Mouse (Mus musculus) forebrain, embryonic 16.5 days (tissue): ENCODE data around the gene Trim2. TPM values are rescaled to one million over a fixed set of nuclear protein-coding genes. Genes with fewer than 3 reads are reported as not detected.
A peak's percentile ranks its signal among the peaks of the same experiment; 100 is the strongest.

ENCODE experiments used
- ATAC-seq: fragments of 200-750 bp; cut with Nextera tagmentation; 2 replicates; pipeline ENCODE4 v1.8.0; 2017; ENCODE audit warnings: mild to moderate bottlenecking, moderate library complexity
- H3K27ac ChIP-seq: fragments of 300-500 bp; sonication (generic); 2 replicates; pipeline ENCODE4 v1.5.1; 2014; ENCODE audit warnings: low read length, control low read depth
- H3K27me3 ChIP-seq: fragments of 300-500 bp; sonication (generic); replicated peaks from 2 replicates; pipeline ENCODE4 v1.6.1; 2014; ENCODE audit warnings: low read length; ENCODE audit not compliant: control insufficient read depth, insufficient read depth
- H3K36me3 ChIP-seq: fragments of 300-500 bp; sonication (generic); 2 replicates; pipeline ENCODE4 v1.6.1; 2014; ENCODE audit not compliant: control insufficient read depth, insufficient read depth
- H3K4me1 ChIP-seq: fragments of 300-500 bp; sonication (generic); replicated peaks from 2 replicates; pipeline ENCODE4 v1.6.1; 2014; ENCODE audit warnings: low read length; ENCODE audit not compliant: control insufficient read depth, insufficient read depth
- H3K4me2 ChIP-seq: fragments of 300-500 bp; sonication (generic); 2 replicates; pipeline ENCODE4 v1.6.1; 2014; ENCODE audit warnings: mild to moderate bottlenecking, low read length, control low read depth
- H3K4me3 ChIP-seq: fragments of 300-500 bp; sonication (generic); replicated peaks from 2 replicates; pipeline ENCODE4 v1.5.1; 2014; ENCODE audit warnings: mild to moderate bottlenecking, low read length, control low read depth
- H3K9ac ChIP-seq: fragments of 300-500 bp; sonication (generic); replicated peaks from 2 replicates; pipeline ENCODE4 v1.6.1; 2014; ENCODE audit warnings: low read depth, low read length, control low read depth
- H3K9me3 ChIP-seq: fragments of 300-500 bp; sonication (generic); 2 replicates; pipeline ENCODE4 v1.6.1; 2016; ENCODE audit warnings: low read length; ENCODE audit not compliant: control insufficient read depth
- WGBS: fragments of 180-500 bp; shearing (Covaris S2); extraction: QIAGEN DNeasy Blood & Tissue Kit; methylation state at CpG from one replicate; pipeline ENCODE4 v1.1.7; 2014; 5-methylcytosine and 5-hydroxymethylcytosine counted together
- polyA plus RNA-seq: library from polyadenylated mRNA; unstranded; fragments of >200 nt; fragmentation: Nextera tagmentation; extraction: Ambion mirVana; gene quantifications from 2 replicates; pipeline ENCODE4 v1.2.1, GENCODE M21; 2015

The Trim2 gene
- polyA plus RNA-seq, 1 experiment from 2014 or later: 195 TPM

DNA sequence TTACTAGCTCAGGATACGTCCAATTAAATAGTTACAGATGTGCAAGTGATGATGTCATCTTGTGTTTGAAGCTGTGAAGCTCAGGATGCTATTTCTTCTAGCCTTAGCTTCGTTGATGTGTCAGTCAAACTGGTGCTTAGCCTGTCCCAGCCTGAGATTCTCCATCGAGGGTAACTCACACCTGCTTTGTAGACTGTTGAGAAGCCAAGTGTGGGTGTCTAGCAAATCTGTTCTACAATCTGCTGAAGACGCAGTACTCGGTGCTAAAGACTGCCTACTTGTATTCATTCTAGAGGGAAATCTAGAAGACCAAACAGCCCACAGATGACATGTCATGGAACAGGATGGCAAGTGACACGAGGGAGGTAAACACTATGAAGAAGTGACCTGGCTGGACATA is 101.0 kb downstream of the Trim2 start:
- Histone ChIP-seq H3K4me2 (no peak overlapping the region), H3K36me3 (peaks cover 37% of the 10 kb centered on the region), H3K4me3 (no peak overlapping the region), H3K4me1 (peaks cover 21% of the 10 kb centered on the region), H3K9ac (no peak overlapping the region), H3K27ac (no peak overlapping the region), H3K27me3 (no peaks in the 10 kb centered on the region), H3K9me3 (no peaks in the 10 kb centered on the region)
- 69% methylated on average over 6 of the region's 6 CpGs for WGBS
- no peak for ATAC-seq

DNA sequence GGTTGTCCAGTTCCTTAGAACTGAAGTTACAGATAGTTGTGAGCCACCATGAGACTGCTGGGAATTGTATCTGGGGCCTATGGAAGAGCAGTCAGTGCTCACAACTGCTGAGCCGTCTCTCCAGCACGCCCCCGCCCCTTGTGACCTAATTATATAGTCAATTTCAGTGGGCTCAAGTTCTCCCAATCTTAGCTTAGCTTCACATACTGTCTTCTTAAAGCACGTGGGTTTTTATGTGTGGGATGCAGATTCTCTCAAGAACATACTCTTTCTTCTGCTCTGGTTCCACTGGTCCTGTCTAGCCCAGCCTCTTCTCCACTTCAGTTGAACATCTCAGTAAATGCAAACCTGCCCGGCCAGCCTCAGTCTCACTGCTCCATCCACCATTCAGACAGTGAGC is 102.0 kb downstream of the Trim2 start:
- peaks cover 34% of the 10 kb centered on the region for H3K36me3 ChIP-seq
- no peak overlapping the region for H3K27ac ChIP-seq
- no peak overlapping the region for H3K9ac ChIP-seq
- H3K4me3 ChIP-seq: no peak overlapping the region
- no peaks in the 10 kb centered on the region for H3K27me3 ChIP-seq
- peaks cover 25% of the 10 kb centered on the region for H3K4me1 ChIP-seq
- no peak overlapping the region for H3K4me2 ChIP-seq
- ATAC-seq: no peak
- no peaks in the 10 kb centered on the region for H3K9me3 ChIP-seq
- 81% methylated on average over 5 of the region's 5 CpGs for WGBS

DNA sequence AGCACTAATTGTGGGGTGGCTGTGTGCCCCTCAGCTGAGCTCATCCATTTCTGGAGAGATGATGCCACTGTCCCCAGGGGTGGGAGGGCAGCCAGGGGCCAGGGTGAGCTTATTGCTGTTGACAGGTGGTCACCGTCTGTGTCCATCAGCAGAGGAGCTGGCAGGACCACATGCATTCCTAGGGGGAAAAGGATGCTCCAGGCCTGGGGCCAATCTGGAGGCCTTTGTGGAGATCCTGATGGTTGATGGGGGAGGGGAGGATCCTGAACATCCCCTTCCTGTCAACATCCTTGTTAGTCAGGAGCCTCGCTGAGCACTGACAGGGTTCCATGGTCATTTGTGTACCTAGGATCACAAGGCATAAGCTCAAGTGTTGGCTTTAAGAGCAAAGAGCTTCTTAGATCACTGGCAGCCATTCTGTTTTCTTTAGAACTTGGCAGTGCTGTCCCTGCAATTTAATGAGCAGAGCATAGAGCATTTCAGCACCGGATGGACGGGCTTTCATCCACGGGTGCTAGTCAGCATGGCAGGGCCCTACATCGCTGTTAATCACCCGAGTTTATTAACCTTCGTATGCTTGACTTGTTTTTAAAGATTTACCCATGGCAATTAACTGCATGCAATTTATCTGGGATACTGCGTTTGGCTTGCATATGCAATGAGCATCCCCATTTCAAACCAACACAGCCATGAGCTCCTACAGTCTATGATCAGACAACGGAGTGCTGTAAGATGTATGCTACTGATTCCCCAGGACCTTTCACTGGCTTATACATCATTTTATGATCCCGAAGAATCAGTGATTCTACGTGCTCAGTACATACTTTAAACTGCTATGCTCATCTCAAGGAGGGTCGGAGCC is 105.9 kb downstream of the Trim2 start:
- peaks cover 7% of the 10 kb centered on the region for H3K36me3 ChIP-seq
- peak overlapping the region; percentile 84 for H3K27ac ChIP-seq
- H3K27me3 ChIP-seq: no peaks in the 10 kb centered on the region
- no peak overlapping the region for H3K9ac ChIP-seq
- ATAC-seq: peak; percentile 92
- no peak overlapping the region for H3K4me3 ChIP-seq
- WGBS: 25% methylated on average over 13 of the region's 13 CpGs
- peaks cover 18% of the 10 kb centered on the region for H3K4me1 ChIP-seq
- no peaks in the 10 kb centered on the region for H3K9me3 ChIP-seq
- H3K4me2 ChIP-seq: no peak overlapping the region

DNA sequence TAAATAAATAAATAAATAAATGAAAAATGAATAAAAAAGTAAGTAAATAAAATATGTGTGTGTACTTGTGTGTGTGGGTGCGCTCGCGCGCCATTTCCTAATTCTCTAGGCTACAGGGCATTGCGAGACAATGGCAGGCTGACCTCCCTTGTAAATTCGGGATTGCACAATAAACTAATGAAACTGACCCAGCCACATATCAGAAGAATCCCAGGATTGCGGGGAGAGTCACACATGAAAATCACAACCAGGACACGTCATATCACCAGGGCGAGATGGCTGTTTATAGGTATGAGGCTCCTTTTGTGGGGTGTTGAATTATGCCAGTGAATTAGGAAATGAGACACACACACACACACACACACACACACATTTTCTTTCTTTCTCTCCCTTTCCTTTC is 107.2 kb downstream of the Trim2 start:
- 92% methylated on average over 9 of the region's 9 CpGs for WGBS
- no peaks in the 10 kb centered on the region for H3K36me3 ChIP-seq
- H3K4me3 ChIP-seq: no peak overlapping the region
- H3K4me2 ChIP-seq: no peak overlapping the region
- no peak overlapping the region for H3K27ac ChIP-seq
- no peak for ATAC-seq
- H3K27me3 ChIP-seq: no peaks in the 10 kb centered on the region
- H3K4me1 ChIP-seq: peaks cover 18% of the 10 kb centered on the region
- no peaks in the 10 kb centered on the region for H3K9me3 ChIP-seq
- no peak overlapping the region for H3K9ac ChIP-seq

DNA sequence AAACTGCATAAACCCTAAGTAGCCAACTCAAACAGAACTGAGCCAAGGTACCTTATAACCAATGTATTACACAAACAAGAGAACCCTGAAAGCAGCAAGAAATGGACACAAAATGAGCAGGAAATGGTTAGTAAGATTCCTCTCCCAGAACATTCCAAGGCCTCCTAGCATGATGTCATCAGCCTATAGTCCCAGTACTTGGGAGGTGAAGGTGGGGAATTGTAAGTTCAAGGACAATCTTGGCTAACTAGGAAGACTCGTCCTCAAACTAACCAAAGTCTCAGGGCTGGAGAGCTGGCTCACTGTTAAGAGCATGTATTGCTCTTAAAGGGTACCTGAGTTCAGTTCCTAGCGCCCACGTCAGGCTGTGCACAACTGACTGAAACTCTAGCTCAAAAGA is 108.4 kb downstream of the Trim2 start:
- H3K4me3 ChIP-seq: no peak overlapping the region
- peaks cover 18% of the 10 kb centered on the region for H3K4me1 ChIP-seq
- no peaks in the 10 kb centered on the region for H3K27me3 ChIP-seq
- H3K27ac ChIP-seq: no peak overlapping the region
- H3K36me3 ChIP-seq: no peaks in the 10 kb centered on the region
- no peak for ATAC-seq
- WGBS: 95% methylated on average over 3 of the region's 3 CpGs
- H3K9me3 ChIP-seq: no peaks in the 10 kb centered on the region
- H3K4me2 ChIP-seq: no peak overlapping the region
- H3K9ac ChIP-seq: no peak overlapping the region

DNA sequence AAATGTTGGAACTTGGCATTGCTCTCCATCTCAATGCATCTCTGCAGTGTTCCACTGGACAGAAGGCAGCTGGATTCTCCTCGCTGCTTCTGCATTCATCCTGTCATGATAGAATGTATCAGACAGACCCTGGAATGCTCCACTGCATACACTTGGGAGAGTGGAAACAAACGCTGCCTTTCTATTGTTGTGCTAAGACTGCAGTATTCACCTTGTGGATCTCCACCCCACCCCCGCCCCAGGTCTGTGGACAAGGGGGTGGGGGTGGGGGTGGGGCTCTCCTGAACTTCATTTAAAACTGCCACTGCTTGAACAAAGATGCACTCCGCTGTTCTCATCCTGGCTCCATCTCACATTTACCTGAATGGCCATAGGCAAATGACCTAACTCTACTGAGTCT is 112.8 kb downstream of the Trim2 start:
- Histone ChIP-seq H3K9me3 (no peaks in the 10 kb centered on the region), H3K4me1 (peaks cover 14% of the 10 kb centered on the region), H3K9ac (no peak overlapping the region), H3K27ac (no peak overlapping the region), H3K36me3 (peaks cover 16% of the 10 kb centered on the region), H3K4me2 (no peak overlapping the region), H3K4me3 (no peak overlapping the region), H3K27me3 (no peaks in the 10 kb centered on the region)
- no peak for ATAC-seq
- WGBS: 65% methylated on average over 4 of the region's 4 CpGs

DNA sequence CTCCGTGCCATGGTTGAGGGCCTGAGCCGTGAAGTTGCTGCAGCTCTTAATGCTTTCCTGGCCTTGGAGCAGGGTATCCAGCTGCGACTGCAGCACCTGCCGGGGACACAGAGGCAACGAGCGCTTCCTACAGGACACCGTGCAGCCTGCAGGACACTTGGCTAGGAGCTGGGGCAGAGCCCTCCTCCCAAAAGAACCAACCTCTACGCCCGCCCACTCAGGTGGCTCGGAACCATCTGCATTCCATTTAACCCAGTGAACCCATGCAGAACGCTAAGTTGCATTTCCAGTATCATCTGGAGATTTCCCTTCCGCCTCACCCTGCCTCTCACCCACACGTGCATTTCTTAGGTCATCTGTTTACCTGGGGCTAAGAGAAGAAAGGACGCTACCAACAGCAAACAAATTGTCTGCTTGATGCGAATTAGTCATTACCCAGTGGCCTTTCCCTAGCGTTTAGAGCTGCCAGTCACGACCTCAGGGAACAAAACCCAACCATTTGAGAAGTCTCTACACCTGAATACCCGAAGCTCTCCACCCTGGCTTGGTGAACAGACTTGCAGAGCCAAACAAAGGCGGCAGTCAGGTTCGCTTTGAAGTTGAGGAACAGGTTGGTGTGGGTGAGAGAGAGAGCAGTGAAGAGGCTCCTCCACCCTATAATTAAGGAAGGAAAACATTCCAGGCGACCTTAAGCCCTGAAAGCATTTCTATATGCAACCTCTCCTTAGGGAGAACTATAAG is 115.4 kb downstream of the Trim2 start:
- Histone ChIP-seq H3K9me3 (no peaks in the 10 kb centered on the region), H3K4me1 (peaks cover 14% of the 10 kb centered on the region), H3K4me3 (no peak overlapping the region), H3K27me3 (no peaks in the 10 kb centered on the region), H3K9ac (no peak overlapping the region), H3K27ac (no peak overlapping the region), H3K36me3 (peaks cover 16% of the 10 kb centered on the region), H3K4me2 (no peak overlapping the region)
- WGBS: 59% methylated on average over 21 of the region's 21 CpGs
- ATAC-seq: peak; percentile 24

DNA sequence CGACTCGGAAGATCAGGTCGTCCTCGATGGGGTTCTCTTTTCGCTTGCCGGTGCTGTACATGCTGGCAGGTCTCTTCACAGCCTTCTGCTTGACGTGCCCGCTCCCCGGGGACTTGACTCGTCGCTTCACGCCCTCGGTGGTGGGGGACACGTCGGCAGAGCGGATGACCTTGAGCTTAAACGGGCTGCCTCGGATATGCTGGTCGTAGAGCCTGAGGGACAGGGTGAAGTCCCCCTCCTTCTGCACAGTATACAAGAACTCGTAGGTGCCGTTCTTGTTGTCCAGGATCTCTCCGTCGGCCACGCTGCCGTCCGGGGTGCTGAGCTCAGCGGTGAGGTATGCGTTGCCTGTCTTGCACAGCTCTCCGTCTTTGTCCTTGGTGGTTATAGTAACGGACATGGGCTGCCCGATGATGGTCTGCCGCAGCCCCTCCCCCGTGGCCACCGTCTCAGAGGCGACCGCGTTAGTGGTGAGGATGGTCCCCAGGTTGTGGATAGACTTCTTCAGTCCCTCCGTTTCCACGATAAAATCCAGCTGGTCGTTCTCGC is 116.1 kb downstream of the Trim2 start:
- Histone ChIP-seq H3K27me3 (no peaks in the 10 kb centered on the region), H3K4me3 (no peak overlapping the region), H3K36me3 (peaks cover 16% of the 10 kb centered on the region), H3K4me2 (no peak overlapping the region), H3K9ac (peak overlapping the region; percentile 23; the same call in 1 of the 2 replicates), H3K4me1 (peaks cover 14% of the 10 kb centered on the region), H3K9me3 (no peaks in the 10 kb centered on the region), H3K27ac (no peak overlapping the region)
- WGBS: 31% methylated on average over 41 of the region's 41 CpGs
- peak; percentile 54 for ATAC-seq

DNA sequence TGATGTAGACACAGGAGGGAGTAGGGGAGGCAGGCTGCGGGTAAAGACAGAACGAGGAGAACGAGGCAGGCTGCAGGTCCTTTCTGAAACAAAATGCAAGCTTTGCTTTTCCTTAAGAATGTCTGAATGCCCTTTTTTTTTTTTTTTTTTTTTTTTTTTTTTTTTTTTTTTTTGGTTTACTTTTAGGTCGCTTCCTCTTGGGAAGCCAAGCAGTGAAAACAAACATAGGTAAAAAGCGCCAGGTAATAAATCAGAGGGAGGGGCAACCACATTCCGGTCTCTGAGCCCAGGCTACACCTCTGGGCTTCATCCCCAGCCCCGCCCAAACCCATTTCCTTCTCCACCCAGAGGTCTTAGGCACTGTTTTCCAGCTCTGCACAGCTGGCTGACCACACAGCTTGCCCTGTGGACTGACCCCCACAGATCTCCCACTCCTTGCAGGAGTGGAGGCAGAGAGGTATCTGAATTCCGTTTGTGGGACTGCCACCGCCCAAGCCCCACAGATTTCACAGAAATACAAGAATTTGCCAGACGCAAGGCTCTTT is 117.0 kb downstream of the Trim2 start:
- H3K9me3 ChIP-seq: no peaks in the 10 kb centered on the region
- peaks cover 18% of the 10 kb centered on the region for H3K36me3 ChIP-seq
- 68% methylated on average over 10 of the region's 10 CpGs for WGBS
- H3K9ac ChIP-seq: no peak overlapping the region
- no peak overlapping the region for H3K27ac ChIP-seq
- H3K4me1 ChIP-seq: peaks cover 14% of the 10 kb centered on the region
- no peak for ATAC-seq
- no peak overlapping the region for H3K4me3 ChIP-seq
- H3K4me2 ChIP-seq: no peak overlapping the region
- H3K27me3 ChIP-seq: no peaks in the 10 kb centered on the region
